Mouse (Mus musculus) lung, postnatal 0 days (tissue): ENCODE results near the gene Mlst8.

Experiments
- CTCF ChIP-seq: IDR thresholded peaks from 2 replicates; pipeline ENCODE4 v1.5.1; 2016; ENCODE audit warnings: antibody characterized with exemption, mild to moderate bottlenecking
- EP300 ChIP-seq: IDR thresholded peaks from 2 replicates; pipeline ENCODE4 v1.6.1; 2016; ENCODE audit warnings: antibody characterized with exemption, mild to moderate bottlenecking, control low read depth

DNA sequence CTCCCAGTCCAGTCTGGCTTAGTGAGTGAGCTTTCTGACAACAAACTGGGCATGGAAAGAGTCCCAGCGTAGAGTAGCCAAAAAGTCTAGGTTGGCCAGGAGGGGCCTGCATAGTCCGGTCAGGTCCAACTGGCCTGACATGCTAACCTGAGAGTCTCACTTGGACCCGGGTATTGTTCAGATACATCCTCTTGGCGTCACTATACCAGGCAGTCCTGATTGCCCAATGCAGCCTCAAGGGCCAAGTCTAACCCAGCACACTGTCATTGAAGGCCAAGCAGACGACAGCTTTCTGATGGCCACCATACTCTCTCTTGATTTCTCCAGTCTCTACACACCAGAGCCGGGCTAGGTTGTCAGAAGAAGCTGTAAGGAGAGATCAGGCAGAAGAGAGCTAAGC lies 3.3 kb downstream of the Mlst8 start:
- TF ChIP-seq CTCF (no peak), EP300 (no peak)
